Mouse (Mus musculus) heart, embryonic 14.5 days (tissue): Measurements from ENCODE around the gene Kidins220. TPM values are rescaled to one million over a fixed set of nuclear protein-coding genes. Genes with fewer than 3 reads are reported as not detected.

Experiments
- ATAC-seq: fragments of 200-750 bp; cut with Nextera tagmentation; 2 replicates; pipeline ENCODE4 v1.8.0; 2017; ENCODE audit warnings: low read depth, moderate TSS enrichment; ENCODE audit not compliant: insufficient number of reproducible peaks, insufficient read depth, low FRiP score
- H3K27ac ChIP-seq, 2 experiments: fragments of 200-500 bp in 1 of 2; fragments of 300-500 bp in 1 of 2; sonication (generic) in 1 of 2; replicated peaks in 1 of 2; 2 replicates each; pipeline ENCODE4 v1.5.1; 2012 to 2014; ENCODE audit warnings: low read depth in 2 of 2, low read length in 2 of 2, control low read depth in 1 of 2, mild to moderate bottlenecking in 1 of 2, mixed read lengths in 1 of 2; ENCODE audit not compliant: control insufficient read depth in 1 of 2, insufficient read depth in 1 of 2
- H3K27me3 ChIP-seq: fragments of 300-500 bp; sonication (generic); 2 replicates; pipeline ENCODE4 v1.6.1; 2014; ENCODE audit warnings: mild to moderate bottlenecking, low read length, control low read depth; ENCODE audit not compliant: control insufficient read depth, insufficient read depth
- H3K36me3 ChIP-seq: fragments of 300-500 bp; sonication (generic); 2 replicates; pipeline ENCODE4 v1.6.1; 2014; ENCODE audit warnings: mild to moderate bottlenecking, control low read depth, low read length, mixed read lengths; ENCODE audit not compliant: control insufficient read depth, insufficient read depth
- H3K4me1 ChIP-seq, 2 experiments: fragments of 200-500 bp in 1 of 2; fragments of 300-500 bp in 1 of 2; sonication (generic) in 1 of 2; 2 replicates each; pipeline ENCODE4 v1.6.1; 2012 to 2014; ENCODE audit warnings: low read length in 2 of 2, control low read depth in 1 of 2, mixed read lengths in 1 of 2; ENCODE audit not compliant: control insufficient read depth in 2 of 2, insufficient read depth in 2 of 2
- H3K4me2 ChIP-seq: fragments of 300-500 bp; sonication (generic); 2 replicates; pipeline ENCODE4 v1.6.1; 2014; ENCODE audit warnings: mild to moderate bottlenecking, low read length
- H3K4me3 ChIP-seq, 2 experiments: fragments of 200-500 bp in 1 of 2; fragments of 300-500 bp in 1 of 2; sonication (generic) in 1 of 2; 2 replicates each; pipeline ENCODE4 v1.5.1; 2012 to 2014; ENCODE audit warnings: low read length in 2 of 2, mild to moderate bottlenecking in 2 of 2, control low read depth in 1 of 2, low read depth in 1 of 2, moderate library complexity in 1 of 2; ENCODE audit not compliant: control insufficient read depth in 1 of 2, insufficient read depth in 1 of 2
- H3K9ac ChIP-seq: fragments of 300-500 bp; sonication (generic); 2 replicates; pipeline ENCODE4 v1.6.1; 2014; ENCODE audit warnings: mild to moderate bottlenecking, low read length
- H3K9me3 ChIP-seq: fragments of 300-500 bp; sonication (generic); 2 replicates; pipeline ENCODE4 v1.6.1; 2016; ENCODE audit warnings: low read length, control low read depth; ENCODE audit not compliant: control insufficient read depth
- WGBS: fragments of 180-500 bp; shearing (Covaris S2); extraction: QIAGEN DNeasy Blood & Tissue Kit; methylation state at CpG from one replicate; pipeline ENCODE4 v1.1.7; 2014; 5-methylcytosine and 5-hydroxymethylcytosine counted together
- polyA plus RNA-seq: library from polyadenylated mRNA; unstranded; fragments of >200 nt; fragmentation: Nextera tagmentation; extraction: Ambion mirVana; gene quantifications from 2 replicates; pipeline ENCODE4 v1.2.1, GENCODE M21; 2014

Gene Kidins220
- polyA plus RNA-seq, 1 experiment from 2014 or later = 50.1 TPM

GRCm38 (mm10) chr12:24962362-24962967, 12.3 kb upstream of the Kidins220 start:
- WGBS = 80% methylated on average over 11 of the region's 11 CpGs
- no peaks in the 10 kb centered on the region; the same call in 1 of the 2 replicates for H3K36me3 ChIP-seq
- no peaks in the 10 kb centered on the region for H3K9me3 ChIP-seq
- H3K27me3 ChIP-seq = no peaks in the 10 kb centered on the region
- no peak overlapping the region for H3K4me3 ChIP-seq
- H3K27ac ChIP-seq = no peak overlapping the region
- H3K9ac ChIP-seq = no peak overlapping the region
- no peak for ATAC-seq
- H3K4me2 ChIP-seq = no peak overlapping the region
- peaks cover 3 to 12% of the 10 kb centered on the region in 2 experiments for H3K4me1 ChIP-seq

GRCm38 (mm10) chr12:24963393-24964022, 11.2 kb upstream of the Kidins220 start:
- no peaks in the 10 kb centered on the region for H3K27me3 ChIP-seq
- 30% methylated on average over 13 of the region's 13 CpGs for WGBS
- no peaks in the 10 kb centered on the region for H3K9me3 ChIP-seq
- no peak for ATAC-seq
- H3K4me3 ChIP-seq = peak overlapping the region; percentile 27 to 35
- H3K36me3 ChIP-seq = no peaks in the 10 kb centered on the region; the same call in 1 of the 2 replicates
- H3K4me1 ChIP-seq = peaks cover 3 to 12% of the 10 kb centered on the region in 2 experiments
- peak overlapping the region; percentile 55 for H3K9ac ChIP-seq
- H3K27ac ChIP-seq = peak overlapping the region; percentile 75 to 87
- H3K4me2 ChIP-seq = peak overlapping the region; percentile 61

GRCm38 (mm10) chr12:24965406-24965805, 9.3 kb upstream of the Kidins220 start:
- Histone ChIP-seq H3K9ac (no peak overlapping the region), H3K27ac (no peak overlapping the region), H3K9me3 (no peaks in the 10 kb centered on the region), H3K4me1 (peaks cover 3 to 12% of the 10 kb centered on the region in 2 experiments), H3K4me3 (no peak overlapping the region), H3K36me3 (no peaks in the 10 kb centered on the region), H3K27me3 (no peaks in the 10 kb centered on the region), H3K4me2 (no peak overlapping the region)
- WGBS = 84% methylated on average over 6 of the region's 6 CpGs
- ATAC-seq = no peak

- Histone ChIP-seq H3K27me3 (no peaks in the 10 kb centered on the region), H3K36me3 (no peaks in the 10 kb centered on the region), H3K4me2 (no peak overlapping the region), H3K27ac (no peak overlapping the region), H3K9ac (no peak overlapping the region), H3K9me3 (no peaks in the 10 kb centered on the region), H3K4me3 (no peak overlapping the region), H3K4me1 (peaks cover 3 to 12% of the 10 kb centered on the region in 2 experiments)
- no peak for ATAC-seq
- 85% methylated on average over 2 of the region's 2 CpGs for WGBS
These were observed 8.7 kb upstream of the Kidins220 start for GRCm38 (mm10) chr12:24966046-24966445.

GRCm38 (mm10) chr12:24971490-24972200, 3.1 kb upstream of the Kidins220 start:
- Histone ChIP-seq H3K4me1 (peaks cover 4 to 18% of the 10 kb centered on the region in 2 experiments; a peak in 3 of 4 replicates), H3K4me2 (no peak overlapping the region), H3K27me3 (no peaks in the 10 kb centered on the region), H3K9me3 (no peaks in the 10 kb centered on the region), H3K4me3 (no peak overlapping the region), H3K36me3 (no peaks in the 10 kb centered on the region), H3K9ac (no peak overlapping the region), H3K27ac (no peak overlapping the region; a peak in 1 of 4 replicates)
- WGBS = 84% methylated on average over 5 of the region's 5 CpGs
- ATAC-seq = no peak

GRCm38 (mm10) chr12:24972371-24973350, 2.1 kb upstream of the Kidins220 start:
- no peak overlapping the region for H3K4me2 ChIP-seq
- no peak for ATAC-seq
- no peak overlapping the region for H3K27ac ChIP-seq
- WGBS = 60% methylated on average over 8 of the region's 8 CpGs
- H3K27me3 ChIP-seq = no peaks in the 10 kb centered on the region
- H3K4me3 ChIP-seq = no peak overlapping the region
- H3K9me3 ChIP-seq = no peaks in the 10 kb centered on the region
- H3K4me1 ChIP-seq = peaks cover 6 to 24% of the 10 kb centered on the region in 2 experiments; a peak in 3 of 4 replicates
- peaks cover 6% of the 10 kb centered on the region; the same call in 1 of the 2 replicates for H3K36me3 ChIP-seq
- H3K9ac ChIP-seq = no peak overlapping the region

GRCm38 (mm10) chr12:24973586-24973985, 1.1 kb upstream of the Kidins220 start:
- no peaks in the 10 kb centered on the region for H3K27me3 ChIP-seq
- ATAC-seq = no peak
- peaks cover 6 to 24% of the 10 kb centered on the region in 2 experiments; a peak in 3 of 4 replicates for H3K4me1 ChIP-seq
- H3K4me2 ChIP-seq = no peak overlapping the region
- H3K9ac ChIP-seq = no peak overlapping the region
- H3K4me3 ChIP-seq = no peak overlapping the region
- no peak overlapping the region for H3K27ac ChIP-seq
- H3K36me3 ChIP-seq = peaks cover 6% of the 10 kb centered on the region; the same call in 1 of the 2 replicates
- no peaks in the 10 kb centered on the region for H3K9me3 ChIP-seq
- 30% methylated on average over 5 of the region's 5 CpGs for WGBS
